Comparison of ENCODE assay signal across 10 mouse cellular contexts in the genomic region with DNA sequence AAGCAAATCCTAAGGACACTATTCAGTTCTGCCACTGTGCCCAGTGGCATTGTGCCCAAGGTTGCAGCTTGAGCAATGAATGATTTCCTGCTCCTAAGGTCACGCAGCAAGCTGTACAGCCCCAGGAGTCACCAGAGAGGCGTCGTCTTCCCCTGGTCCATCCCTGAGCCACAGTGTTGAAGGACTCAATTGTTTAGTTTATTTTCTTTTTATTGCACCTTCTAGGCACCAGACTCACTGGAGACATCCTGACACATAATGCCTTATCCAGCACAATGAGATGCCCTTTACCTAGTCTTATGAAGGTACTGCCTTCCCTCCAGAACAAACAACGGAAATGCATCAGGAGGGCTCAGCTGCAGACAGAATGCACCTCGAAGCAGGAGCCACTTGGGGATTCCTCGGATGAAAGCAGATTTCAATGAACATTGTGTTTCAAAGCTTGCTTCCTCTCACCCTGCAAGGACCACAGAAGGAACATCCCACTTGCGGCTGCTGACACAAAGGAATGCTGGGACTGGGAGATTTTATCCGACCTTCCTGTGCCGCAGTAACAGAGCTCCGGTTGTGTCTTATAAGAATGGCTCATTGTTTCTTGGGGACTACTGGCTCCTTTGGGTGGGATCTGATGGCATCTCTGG.
DNase-seq lines count a peak whose midpoint lies in the region; ATAC-seq and TF ChIP-seq lines count a peak whose summit lies in the region.
"Had no signal": no experiment of that assay in that cellular context is flagged by ENCODE, and none has a peak within 500 bp of the region (broad histone marks: within the 10 kb centered on the region; RNA-seq: fewer than 3 reads in every experiment).

No protein-coding gene starts in this region.

- 36% methylated on average over 10 of the region's 10 CpGs for WGBS in heart, embryonic 11.5 days (ENCODE audit: insufficient replicate concordance)
- 64% methylated on average over 10 of the region's 10 CpGs for WGBS in intestine, postnatal 0 days

- H3K9me3 ChIP-seq in heart, embryonic 11.5 days (replicated peaks; ENCODE audit: control insufficient read depth, low read length) = 0 out of 2 replicates have a peak, but pooled peaks cover 2% of the 10 kb centered on the region
- H3K9me3 ChIP-seq in intestine, postnatal 0 days (ENCODE audit: control insufficient read depth) = no peaks in the 10 kb centered on the region
- H3K9me3 ChIP-seq: liver, embryonic 13.5 days had no signal

- no peak for TF ChIP-seq CTCF in intestine, postnatal 0 days (IDR thresholded peaks at IDR 0.05; ENCODE audit: low read depth)

- H3K27ac ChIP-seq in heart, embryonic 11.5 days (ENCODE audit: low read depth, low read length) = no peak overlapping the region
- H3K27ac ChIP-seq in brown adipose tissue, adult 24 weeks (replicated peaks; ENCODE audit: low read depth, low read length) = peak overlapping the region; percentile 96
- 0 out of 2 replicates have a peak overlapping the region, but pooled peaks have one; percentile 28 for H3K27ac ChIP-seq in intestine, postnatal 0 days (ENCODE audit: low read depth, low read length)
- H3K27ac ChIP-seq: liver, embryonic 13.5 days had no signal

- no peak overlapping the region for H3K9ac ChIP-seq in heart, embryonic 11.5 days (ENCODE audit: low read depth, low read length)
- no peak overlapping the region for H3K9ac ChIP-seq in intestine, postnatal 0 days (ENCODE audit: low read depth, low read length)
- H3K9ac ChIP-seq: liver, embryonic 13.5 days had no signal

- no peaks in the 10 kb centered on the region for H3K36me3 ChIP-seq in heart, embryonic 11.5 days (ENCODE audit: control insufficient read depth, insufficient read depth, low read length)
- H3K36me3 ChIP-seq in intestine, postnatal 0 days (ENCODE audit: control insufficient read depth, insufficient read depth) = no peaks in the 10 kb centered on the region
- H3K36me3 ChIP-seq: liver, embryonic 13.5 days had no signal

- peak; percentile 48 to 83 for DNase-seq in heart, adult 18-20 months
- DNase-seq in lung, postnatal 36 days = peak; percentile 75
- no peak for DNase-seq in thymus, postnatal 36 days
- DNase-seq in cerebellum, adult 9-10 months = no peak
- no peak for DNase-seq in spleen, adult 18-20 months
- DNase-seq: liver, embryonic 13.5 days had no signal

- no peak for ATAC-seq in heart, embryonic 11.5 days (replicated peaks; ENCODE audit: insufficient number of reproducible peaks, low FRiP score, low TSS enrichment)
- ATAC-seq in intestine, postnatal 0 days = 0 out of 2 replicates have a peak, but pooled peaks have one; percentile 12
- ATAC-seq: forebrain, embryonic 16.5 days had no signal

- H3K27me3 ChIP-seq in heart, embryonic 11.5 days (ENCODE audit: control insufficient read depth, insufficient read depth, low read length) = no peaks in the 10 kb centered on the region
- no peaks in the 10 kb centered on the region for H3K27me3 ChIP-seq in intestine, postnatal 0 days (replicated peaks; ENCODE audit: control insufficient read depth, insufficient read depth, low read length)
- H3K27me3 ChIP-seq: liver, embryonic 13.5 days had no signal

- no peak overlapping the region for H3K4me3 ChIP-seq in heart, embryonic 11.5 days (ENCODE audit: low read depth, low read length)
- no peak overlapping the region for H3K4me3 ChIP-seq in brown adipose tissue, adult 24 weeks (ENCODE audit: insufficient read depth, low read depth, low read length)
- H3K4me3 ChIP-seq in intestine, postnatal 0 days (ENCODE audit: low read depth, low read length) = no peak overlapping the region
- H3K4me3 ChIP-seq: liver, embryonic 13.5 days had no signal

- H3K4me1 ChIP-seq in heart, embryonic 11.5 days (ENCODE audit: control insufficient read depth, insufficient read depth, low read length) = peaks cover 4% of the 10 kb centered on the region; the same call in 1 of the 2 replicates
- peaks cover 13% of the 10 kb centered on the region; the same call in 1 of the 2 replicates for H3K4me1 ChIP-seq in brown adipose tissue, adult 24 weeks (ENCODE audit: control insufficient read depth, insufficient read depth, insufficient read length, low read length)
- no peaks in the 10 kb centered on the region for H3K4me1 ChIP-seq in intestine, postnatal 0 days (replicated peaks; ENCODE audit: control insufficient read depth, insufficient read depth, low read length)
- H3K4me1 ChIP-seq: liver, embryonic 13.5 days had no signal

- no peak overlapping the region for H3K4me2 ChIP-seq in heart, embryonic 11.5 days
- no peak overlapping the region for H3K4me2 ChIP-seq in intestine, postnatal 0 days (replicated peaks; ENCODE audit: low read depth)
- H3K4me2 ChIP-seq: liver, embryonic 13.5 days had no signal

Comparison
In these comparisons a context has a peak if more than half of its experiments do, and no peak if none do; other contexts are left out.
1. DNase-seq: peak in heart, adult 18-20 months (2 of 2) and lung, postnatal 36 days (single experiment); none in thymus, postnatal 36 days (0 of 2), cerebellum, adult 9-10 months (single experiment) and spleen, adult 18-20 months (0 of 2).